Mouse (Mus musculus): Measurements from ENCODE around the gene Gm21987. TPM values are rescaled to one million over a fixed set of nuclear protein-coding genes. Genes with fewer than 3 reads are reported as not detected.
A peak's percentile ranks its signal among the peaks of the same experiment; 100 is the strongest.

Gm21987 gene
- total and polyA plus RNA-seq, 2 experiments from 2014 or later = 6.2 TPM; not detected in 1

DNA sequence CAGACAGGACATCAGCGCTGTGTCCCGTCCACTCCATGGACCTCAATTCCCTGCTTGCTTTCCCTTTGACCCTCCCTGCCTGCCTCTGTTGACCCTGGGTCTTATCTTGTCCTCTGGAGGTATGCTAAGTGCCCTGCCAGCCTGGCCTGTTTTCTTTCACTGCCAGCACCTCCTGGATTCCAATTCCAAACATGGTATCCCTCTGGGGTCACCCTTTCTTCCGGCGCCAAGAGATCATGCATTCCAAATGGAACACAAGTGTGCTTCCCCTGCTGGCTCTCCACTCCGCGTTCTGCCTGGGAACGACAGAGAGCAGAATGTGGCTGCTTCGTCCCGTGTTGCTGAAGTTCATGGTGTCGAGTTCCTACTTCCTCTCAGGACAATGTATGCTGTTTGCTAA lies 15.1 kb downstream of the Gm21987 start, which contains the start of gene Popdc2:
Gene Popdc2, plus strand, starts transcription at position 277 of the 400 bp plus-strand sequence.
- peak; percentile 89 for ATAC-seq (ENCODE audit: insufficient read depth, low read depth)
- H3K4me2 ChIP-seq (ENCODE audit: low read depth, low read length) = peak within 1 kb of the TSS; percentile 72
- H3K9me3 ChIP-seq (replicated peaks; ENCODE audit: control insufficient read depth, low read length) = no peaks in the 10 kb centered on the region
- H3K4me3 ChIP-seq (ENCODE audit: low read depth, low read length) = peak within 1 kb of the TSS; percentile 77
- peaks cover 10% of the 10 kb centered on the region for H3K36me3 ChIP-seq (replicated peaks; ENCODE audit: control insufficient read depth, insufficient read depth, low read length)
- 9% methylated on average over 10 of the region's 10 CpGs for WGBS
- TF ChIP-seq CTCF (IDR thresholded peaks at IDR 0.05; ENCODE audit: low read depth) = peak; percentile 11; the same call in 1 of the 2 replicates
- TF ChIP-seq EP300 (IDR thresholded peaks at IDR 0.05; ENCODE audit: low read depth) = peak; percentile 100
- DNase-seq (ENCODE audit: low spot score) = peak; percentile 96
- peak within 1 kb of the TSS; percentile 99 for H3K27ac ChIP-seq (ENCODE audit: low read depth)
- no peaks in the 10 kb centered on the region for H3K27me3 ChIP-seq (ENCODE audit: control insufficient read depth, insufficient read depth, low read length)
- H3K9ac ChIP-seq (replicated peaks; ENCODE audit: low read depth, low read length) = peak within 1 kb of the TSS; percentile 93
- H3K4me1 ChIP-seq (ENCODE audit: control insufficient read depth, insufficient read depth) = peaks cover 25% of the 10 kb centered on the region

DNA sequence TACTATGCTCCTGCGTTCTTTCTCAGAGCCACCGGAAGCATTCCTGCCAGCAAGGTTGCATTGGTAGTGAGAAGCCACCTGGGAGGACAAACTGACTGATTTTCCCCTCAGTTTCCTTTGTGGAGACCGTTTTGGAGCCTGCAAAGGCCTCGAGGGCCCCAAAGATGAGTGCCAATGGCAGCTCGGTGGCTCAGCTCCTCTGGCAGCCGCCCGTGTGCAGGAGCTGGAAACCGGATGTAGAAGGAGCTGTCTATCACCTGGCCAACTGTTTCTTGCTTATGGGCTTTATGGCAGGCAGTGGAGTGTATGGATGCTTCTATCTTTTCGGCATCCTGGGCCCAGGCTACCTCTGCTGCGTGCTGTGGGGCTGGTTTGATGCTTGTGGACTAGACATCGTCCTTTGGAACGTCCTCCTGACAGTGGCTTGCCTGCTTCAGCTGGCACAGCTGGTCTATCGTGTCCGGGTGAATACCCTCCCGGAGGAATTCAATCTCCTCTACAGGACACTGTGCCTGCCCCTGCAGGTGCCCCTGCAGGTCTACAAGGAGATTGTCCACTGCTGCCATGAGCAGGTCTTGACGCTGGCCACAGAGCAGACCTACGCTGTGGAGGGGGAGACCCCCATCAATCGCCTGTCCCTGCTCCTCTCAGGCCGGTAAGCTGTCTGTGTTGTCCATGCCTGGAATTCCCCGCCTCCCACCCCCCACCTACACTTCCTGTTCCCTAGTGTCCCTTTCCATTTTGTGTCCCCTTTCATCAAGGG lies 15.8 kb downstream of the Gm21987 start:
- 13% methylated on average over 20 of the region's 20 CpGs for WGBS
- TF ChIP-seq CTCF (IDR thresholded peaks at IDR 0.05; ENCODE audit: low read depth) = no peak
- TF ChIP-seq EP300 (IDR thresholded peaks at IDR 0.05; ENCODE audit: low read depth) = no peak
- peaks cover 25% of the 10 kb centered on the region for H3K4me1 ChIP-seq (ENCODE audit: control insufficient read depth, insufficient read depth)
- DNase-seq (ENCODE audit: low spot score) (no peak), ATAC-seq (ENCODE audit: insufficient read depth, low read depth) (peak; percentile 7)
- peak overlapping the region; percentile 72 for H3K4me2 ChIP-seq (ENCODE audit: low read depth, low read length)
- H3K27me3 ChIP-seq (ENCODE audit: control insufficient read depth, insufficient read depth, low read length) = no peaks in the 10 kb centered on the region
- H3K9me3 ChIP-seq (replicated peaks; ENCODE audit: control insufficient read depth, low read length) = no peaks in the 10 kb centered on the region
- peak overlapping the region; percentile 99 for H3K27ac ChIP-seq (ENCODE audit: low read depth)
- peak overlapping the region; percentile 77 for H3K4me3 ChIP-seq (ENCODE audit: low read depth, low read length)
- peaks cover 10% of the 10 kb centered on the region for H3K36me3 ChIP-seq (replicated peaks; ENCODE audit: control insufficient read depth, insufficient read depth, low read length)
- H3K9ac ChIP-seq (replicated peaks; ENCODE audit: low read depth, low read length) = peak overlapping the region; percentile 93

DNA sequence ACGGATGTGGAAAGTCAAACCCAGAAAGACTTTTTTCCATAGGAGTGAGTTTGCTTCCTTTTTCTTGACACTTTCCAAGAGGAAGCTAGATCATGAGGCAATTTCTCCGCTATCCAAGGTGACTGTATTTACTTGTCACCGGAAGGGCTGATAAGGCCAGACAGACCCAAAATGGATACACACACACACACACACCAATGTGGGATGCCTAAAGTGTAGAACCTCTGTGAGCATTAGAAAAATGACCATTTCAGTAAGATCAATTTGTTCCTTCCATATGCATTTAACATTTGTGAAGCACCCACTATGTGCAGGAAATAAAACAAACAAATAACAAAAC lies 16.4 kb downstream of the Gm21987 start:
- WGBS = 5% methylated on average over 3 of the region's 3 CpGs
- H3K9me3 ChIP-seq (replicated peaks; ENCODE audit: control insufficient read depth, low read length) = no peaks in the 10 kb centered on the region
- H3K36me3 ChIP-seq (replicated peaks; ENCODE audit: control insufficient read depth, insufficient read depth, low read length) = peaks cover 10% of the 10 kb centered on the region
- peak overlapping the region; percentile 72 for H3K4me2 ChIP-seq (ENCODE audit: low read depth, low read length)
- H3K4me1 ChIP-seq (ENCODE audit: control insufficient read depth, insufficient read depth) = peaks cover 25% of the 10 kb centered on the region
- peak overlapping the region; percentile 77 for H3K4me3 ChIP-seq (ENCODE audit: low read depth, low read length)
- TF ChIP-seq CTCF (IDR thresholded peaks at IDR 0.05; ENCODE audit: low read depth) = no peak
- TF ChIP-seq EP300 (IDR thresholded peaks at IDR 0.05; ENCODE audit: low read depth) = no peak
- H3K9ac ChIP-seq (replicated peaks; ENCODE audit: low read depth, low read length) = peak overlapping the region; percentile 93
- peak overlapping the region; percentile 99 for H3K27ac ChIP-seq (ENCODE audit: low read depth)
- ATAC-seq (ENCODE audit: insufficient read depth, low read depth) (no peak), DNase-seq (ENCODE audit: low spot score) (no peak)
- no peaks in the 10 kb centered on the region for H3K27me3 ChIP-seq (ENCODE audit: control insufficient read depth, insufficient read depth, low read length)

DNA sequence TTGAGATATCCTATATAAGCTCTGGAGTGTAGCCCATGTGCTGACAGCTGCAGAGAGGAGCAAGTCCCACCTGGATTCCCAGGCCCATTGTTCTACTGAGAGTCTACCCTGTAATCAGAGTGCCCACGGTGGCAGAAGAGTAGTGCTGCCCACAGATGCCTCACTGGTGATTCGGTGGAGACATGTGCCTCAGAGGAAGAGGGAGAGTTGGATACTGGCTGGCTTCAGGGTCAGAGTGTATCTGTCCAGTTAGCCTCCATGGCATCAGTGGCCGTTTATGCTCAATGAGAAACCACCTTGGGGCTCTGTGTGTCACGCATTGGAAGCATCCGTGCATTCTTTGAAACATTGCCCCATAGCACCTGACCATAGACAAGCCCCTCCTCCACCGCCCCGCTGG lies 16.8 kb downstream of the Gm21987 start:
- no peak for DNase-seq (ENCODE audit: low spot score)
- WGBS = 15% methylated on average over 7 of the region's 7 CpGs
- Histone ChIP-seq H3K4me2 (ENCODE audit: low read depth, low read length) (peak overlapping the region; percentile 72), H3K4me3 (ENCODE audit: low read depth, low read length) (peak overlapping the region; percentile 77), H3K4me1 (ENCODE audit: control insufficient read depth, insufficient read depth) (peaks cover 25% of the 10 kb centered on the region), H3K9me3 (replicated peaks; ENCODE audit: control insufficient read depth, low read length) (no peaks in the 10 kb centered on the region), H3K27me3 (ENCODE audit: control insufficient read depth, insufficient read depth, low read length) (no peaks in the 10 kb centered on the region), H3K27ac (ENCODE audit: low read depth) (peak overlapping the region; percentile 99), H3K9ac (replicated peaks; ENCODE audit: low read depth, low read length) (peak overlapping the region; percentile 93), H3K36me3 (replicated peaks; ENCODE audit: control insufficient read depth, insufficient read depth, low read length) (peaks cover 10% of the 10 kb centered on the region)
- ATAC-seq (ENCODE audit: insufficient read depth, low read depth) = peak; percentile 2; the same call in 1 of the 2 replicates
- TF ChIP-seq EP300 (IDR thresholded peaks at IDR 0.05; ENCODE audit: low read depth) (no peak), CTCF (IDR thresholded peaks at IDR 0.05; ENCODE audit: low read depth) (no peak)

DNA sequence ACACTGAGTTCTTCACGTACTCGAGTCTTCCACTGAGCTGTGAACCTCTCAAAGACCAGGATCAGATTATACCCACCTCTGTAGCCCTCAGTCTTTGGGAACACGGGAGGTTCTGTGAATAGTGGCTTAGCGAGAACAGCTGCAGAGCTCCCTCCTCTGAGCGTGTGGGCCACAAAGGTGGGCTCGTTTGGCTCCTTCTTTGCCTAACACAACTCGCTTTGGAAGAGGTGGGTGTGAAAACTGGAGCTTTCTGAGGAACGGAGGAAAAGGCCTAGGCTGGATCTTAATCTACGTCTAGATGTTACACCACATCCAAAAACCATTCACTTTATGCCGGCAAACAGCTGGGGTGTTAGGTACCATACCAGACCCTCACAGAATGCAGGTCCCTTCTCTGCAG lies 18.6 kb downstream of the Gm21987 start:
- H3K4me2 ChIP-seq (ENCODE audit: low read depth, low read length) = peak overlapping the region; percentile 72
- peaks cover 25% of the 10 kb centered on the region for H3K36me3 ChIP-seq (replicated peaks; ENCODE audit: control insufficient read depth, insufficient read depth, low read length)
- no peaks in the 10 kb centered on the region for H3K9me3 ChIP-seq (replicated peaks; ENCODE audit: control insufficient read depth, low read length)
- TF ChIP-seq CTCF (IDR thresholded peaks at IDR 0.05; ENCODE audit: low read depth) (no peak), EP300 (IDR thresholded peaks at IDR 0.05; ENCODE audit: low read depth) (no peak)
- peak overlapping the region; percentile 77 for H3K4me3 ChIP-seq (ENCODE audit: low read depth, low read length)
- peaks cover 27% of the 10 kb centered on the region for H3K4me1 ChIP-seq (ENCODE audit: control insufficient read depth, insufficient read depth)
- H3K27ac ChIP-seq (ENCODE audit: low read depth) = peak overlapping the region; percentile 99
- ATAC-seq (ENCODE audit: insufficient read depth, low read depth) (no peak), DNase-seq (ENCODE audit: low spot score) (no peak)
- H3K9ac ChIP-seq (replicated peaks; ENCODE audit: low read depth, low read length) = peak overlapping the region; percentile 93
- 46% methylated on average over 10 of the region's 10 CpGs for WGBS
- no peaks in the 10 kb centered on the region for H3K27me3 ChIP-seq (ENCODE audit: control insufficient read depth, insufficient read depth, low read length)
